Mouse (Mus musculus) CH12.LX (cell line): ENCODE measurements at regions not wholly inside any gene's neighbourhood (a gene's known extent, or its start where the extent isn't known, plus 50 kb on each side); places are given as distances from the start of the nearest gene placed in this dataset.

Source experiments
- DNase-seq: peaks from one replicate; pipeline ENCODE4 v3.0.0-alpha.2; 2013; ENCODE audit errors: extremely low read depth
- H3K27ac ChIP-seq: 2 replicates; pipeline ENCODE4 v1.5.1; 2012; ENCODE audit warnings: low read depth, mild to moderate bottlenecking, control low read depth, moderate library complexity; ENCODE audit not compliant: insufficient read depth
- H3K27me3 ChIP-seq: replicated peaks from 2 replicates; pipeline ENCODE3; 2012; ENCODE audit warnings: inconsistent platforms
- H3K36me3 ChIP-seq, 2 experiments: replicated peaks in 1 of 2; 2 replicates each; pipeline versions ENCODE3 to v1.6.1; 2012; ENCODE audit warnings: inconsistent platforms in 1 of 2, low read length in 1 of 2, mild to moderate bottlenecking in 1 of 2, mixed read lengths in 1 of 2, moderate library complexity in 1 of 2; ENCODE audit not compliant: control insufficient read depth in 1 of 2, insufficient read depth in 1 of 2
- H3K4me1 ChIP-seq, 2 experiments: 2 replicates each; pipeline ENCODE4 v1.6.1; 2012; ENCODE audit warnings: inconsistent platforms in 1 of 2, moderate library complexity in 1 of 2; ENCODE audit not compliant: insufficient read depth in 2 of 2, control insufficient read depth in 1 of 2
- H3K4me2 ChIP-seq: 2 replicates; pipeline ENCODE4 v1.6.1; 2012; ENCODE audit warnings: low read depth, mild to moderate bottlenecking, control low read depth; ENCODE audit not compliant: poor library complexity, insufficient read depth, severe bottlenecking
- H3K4me3 ChIP-seq, 3 experiments: fragments of 150-350 bp in 1 of 3; sonication (generic) in 1 of 3; replicated peaks in 1 of 3; 2 replicates each; pipeline versions ENCODE3 to v1.5.1; 2011 to 2012; ENCODE audit warnings: low read depth in 2 of 3, low read length in 2 of 3, mild to moderate bottlenecking in 2 of 3, moderate library complexity in 2 of 3, control low read depth in 1 of 3, improper control_type of control experiment in 1 of 3, inconsistent platforms in 1 of 3, mixed read lengths in 1 of 3; ENCODE audit not compliant: poor library complexity in 1 of 3
- H3K79me2 ChIP-seq: replicated peaks from 2 replicates; pipeline ENCODE4 v1.6.1; 2012; ENCODE audit warnings: mild to moderate bottlenecking, moderate library complexity; ENCODE audit not compliant: control insufficient read depth, poor library complexity, insufficient read depth, severe bottlenecking; ENCODE audit errors: extremely low read depth
- H3K9ac ChIP-seq: 2 replicates; pipeline ENCODE4 v1.6.1; 2012; ENCODE audit warnings: low read depth, mild to moderate bottlenecking, control low read depth, moderate library complexity; ENCODE audit not compliant: insufficient read depth
- H3K9me3 ChIP-seq: replicated peaks from 2 replicates; pipeline ENCODE3; 2012; ENCODE audit warnings: low read length, inconsistent platforms, mixed read lengths
- CHD2 ChIP-seq: IDR thresholded peaks from 2 replicates; pipeline ENCODE4 v1.6.1; 2011; ENCODE audit warnings: low read length, improper control_type of control experiment
- E2F4 ChIP-seq: IDR thresholded peaks from 2 replicates; pipeline ENCODE4 v1.6.1; 2011; ENCODE audit warnings: low read depth, low read length, improper control_type of control experiment; ENCODE audit not compliant: insufficient replicate concordance
- EP300 ChIP-seq: IDR thresholded peaks from 2 replicates; pipeline ENCODE4 v1.6.1; 2011; ENCODE audit warnings: low read length, improper control_type of control experiment
- HCFC1 ChIP-seq: IDR thresholded peaks from 2 replicates; pipeline ENCODE4 v1.6.1; 2012; ENCODE audit warnings: low read depth, mild to moderate bottlenecking, inconsistent platforms, low read length, improper control_type of control experiment
- JUND ChIP-seq: conservative IDR thresholded peaks from 2 replicates; pipeline ENCODE4 v1.6.1; 2011; ENCODE audit warnings: low read depth, low read length, improper control_type of control experiment
- KAT2A ChIP-seq: IDR thresholded peaks from 2 replicates; pipeline ENCODE4 v1.6.1; 2012; ENCODE audit warnings: low read length, improper control_type of control experiment, inconsistent platforms; ENCODE audit not compliant: insufficient replicate concordance
- MAFK ChIP-seq: IDR thresholded peaks from 2 replicates; pipeline ENCODE4 v1.6.1; 2011; ENCODE audit warnings: low read length, improper control_type of control experiment; ENCODE audit not compliant: insufficient replicate concordance
- MAX ChIP-seq: IDR thresholded peaks from 2 replicates; pipeline ENCODE4 v1.6.1; 2011; ENCODE audit warnings: low read length, improper control_type of control experiment
- MEF2A ChIP-seq: IDR thresholded peaks from 2 replicates; pipeline ENCODE4 v1.6.1; 2014; ENCODE audit warnings: low read depth, mild to moderate bottlenecking, inconsistent platforms, low read length, improper control_type of control experiment, borderline replicate concordance
- MXI1 ChIP-seq: IDR thresholded peaks from 2 replicates; pipeline ENCODE4 v1.6.1; 2011; ENCODE audit warnings: mild to moderate bottlenecking, low read depth, low read length, improper control_type of control experiment
- NRF1 ChIP-seq: IDR thresholded peaks from 2 replicates; pipeline ENCODE4 v1.6.1; 2014; ENCODE audit warnings: low read depth, mild to moderate bottlenecking, inconsistent platforms, low read length, improper control_type of control experiment, moderate library complexity
- RCOR1 ChIP-seq: conservative IDR thresholded peaks from 2 replicates; pipeline ENCODE4 v1.6.1; 2012; ENCODE audit warnings: low read depth, mild to moderate bottlenecking, inconsistent platforms, low read length, improper control_type of control experiment
- SMC3 ChIP-seq: IDR thresholded peaks from 2 replicates; pipeline ENCODE4 v1.6.1; 2011; ENCODE audit warnings: low read depth, low read length, improper control_type of control experiment
- TCF12 ChIP-seq: IDR thresholded peaks from 2 replicates; pipeline ENCODE4 v1.6.1; 2014; ENCODE audit warnings: low read depth, mild to moderate bottlenecking, inconsistent platforms, low read length, improper control_type of control experiment
- ZC3H11A ChIP-seq: IDR thresholded peaks from 2 replicates; pipeline ENCODE4 v1.6.1; 2012; ENCODE audit warnings: low read depth, mild to moderate bottlenecking, inconsistent platforms, low read length, improper control_type of control experiment
- dilution Hi-C: fragments of 300-500 bp; cut with MboI; formaldehyde crosslinking; loops from 2 replicates; pipeline ENCODE4 v1.14.3; 2020; ENCODE audit warnings: low sequenced_read_pairs; ENCODE audit not compliant: extremely low pct_unique_long_range_greater_than_20kb, extremely low pct_ligation_motif_present
- in situ Hi-C: fragments of 300-500 bp; cut with MboI; formaldehyde crosslinking; loops from 3 replicates; pipeline ENCODE4 v1.14.3; 2019; ENCODE audit warnings: low sequenced_read_pairs, low pct_ligation_motif_present, low pct_unique_long_range_greater_than_20kb, mixed read lengths

GRCm38 (mm10) chr2:56364065-56364464 is 759.7 kb downstream of the Nr4a2 start:
- no peak overlapping the region for H3K4me3 ChIP-seq
- no peak for DNase-seq
- TF ChIP-seq MEF2A = no peak
- no peak for TF ChIP-seq SMC3
- TF ChIP-seq MXI1 = no peak
- TF ChIP-seq RCOR1 = no peak
- no peak for TF ChIP-seq TCF12
- TF ChIP-seq CHD2 = no peak
- no peak for TF ChIP-seq ZC3H11A
- TF ChIP-seq HCFC1 = no peak
- no peak for TF ChIP-seq KAT2A
- no peak for TF ChIP-seq NRF1
- TF ChIP-seq MAFK = no peak
- no peak for TF ChIP-seq E2F4
- no peak for TF ChIP-seq JUND
- TF ChIP-seq EP300 = no peak
- TF ChIP-seq MAX = no peak
- H3K4me1 ChIP-seq = no peaks in the 10 kb centered on the region
- no peak overlapping the region for H3K4me2 ChIP-seq
- no peak overlapping the region for H3K27ac ChIP-seq
- in situ Hi-C loops (no loop called here), dilution Hi-C loops (no loop called here)
- no peaks in the 10 kb centered on the region for H3K36me3 ChIP-seq
- H3K9me3 ChIP-seq = no peaks in the 10 kb centered on the region
- no peaks in the 10 kb centered on the region for H3K27me3 ChIP-seq
- H3K79me2 ChIP-seq = no peaks in the 10 kb centered on the region
- no peak overlapping the region for H3K9ac ChIP-seq
